Mouse (Mus musculus) thymus, postnatal 10 days (tissue): ENCODE measurements at regions not wholly inside any gene's neighbourhood (a gene's known extent, or its start where the extent isn't known, plus 50 kb on each side); places are given as distances from the start of the nearest gene placed in this dataset.

Source experiments
- DNase-seq, 2 experiments: peaks; one replicate each; pipeline ENCODE4 v3.0.0; 2021; ENCODE audit warnings: low spot score in 2 of 2

DNA sequence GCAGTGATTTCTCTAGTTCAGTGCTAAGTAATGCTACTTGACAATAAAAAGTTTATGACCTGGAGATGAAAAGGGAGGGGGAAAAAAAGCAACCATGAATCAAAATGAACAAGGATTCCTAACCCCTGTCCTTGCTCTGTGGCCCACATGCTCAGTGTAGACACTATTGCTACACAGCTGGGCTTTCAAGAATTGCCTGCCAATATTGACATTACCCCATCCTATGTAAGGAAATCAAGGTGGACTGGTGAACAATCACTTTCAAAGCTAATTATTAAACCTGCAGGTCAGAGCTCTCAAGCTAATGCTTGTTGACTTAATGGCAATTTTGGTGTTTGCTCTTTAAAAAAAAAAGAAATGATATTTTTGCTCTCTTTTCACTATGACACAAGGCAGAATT is 491.8 kb downstream of the Bcl11a start:
- DNase-seq, result no peak

DNA sequence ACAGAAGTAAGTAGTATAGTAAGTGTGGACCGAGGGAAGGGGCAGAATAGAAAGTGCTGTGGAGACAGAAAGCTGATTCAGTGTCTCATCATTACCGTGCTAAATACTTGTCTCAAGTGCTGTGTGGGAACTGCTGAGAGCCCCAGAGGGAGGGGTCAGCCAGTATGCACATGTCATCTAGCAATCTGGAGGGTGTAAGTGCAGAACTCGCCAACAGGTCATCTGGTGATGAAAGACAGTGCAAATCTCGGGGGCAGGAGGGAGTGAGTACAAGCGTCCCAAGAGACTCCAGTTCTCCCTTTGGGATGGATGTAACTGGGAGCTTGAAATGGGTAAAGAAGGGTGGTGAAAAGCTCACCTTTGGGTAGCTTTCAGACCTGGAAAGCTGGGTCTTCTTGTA is 535.7 kb downstream of the Bcl11a start:
- no peak for DNase-seq

DNA sequence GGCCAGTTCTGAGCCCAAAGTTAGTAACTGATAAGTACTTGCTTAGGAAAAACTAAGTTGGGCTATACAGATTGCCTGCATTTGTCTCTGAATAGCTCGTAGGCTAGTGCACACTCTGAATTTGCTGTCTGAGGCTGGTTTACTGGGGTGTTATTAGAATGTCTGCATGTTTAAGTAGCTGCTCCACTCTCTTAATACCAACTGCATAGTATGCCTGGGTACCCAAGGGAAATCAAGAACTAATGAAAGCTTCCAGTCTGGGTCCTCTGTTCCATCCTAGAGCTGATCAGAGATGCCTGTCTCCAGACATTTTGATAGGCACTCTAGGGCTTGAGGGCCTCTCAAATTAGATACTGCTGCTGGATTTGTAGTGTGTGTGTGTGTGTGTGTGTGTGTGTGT is 537.6 kb downstream of the Bcl11a start:
- DNase-seq, result no peak

DNA sequence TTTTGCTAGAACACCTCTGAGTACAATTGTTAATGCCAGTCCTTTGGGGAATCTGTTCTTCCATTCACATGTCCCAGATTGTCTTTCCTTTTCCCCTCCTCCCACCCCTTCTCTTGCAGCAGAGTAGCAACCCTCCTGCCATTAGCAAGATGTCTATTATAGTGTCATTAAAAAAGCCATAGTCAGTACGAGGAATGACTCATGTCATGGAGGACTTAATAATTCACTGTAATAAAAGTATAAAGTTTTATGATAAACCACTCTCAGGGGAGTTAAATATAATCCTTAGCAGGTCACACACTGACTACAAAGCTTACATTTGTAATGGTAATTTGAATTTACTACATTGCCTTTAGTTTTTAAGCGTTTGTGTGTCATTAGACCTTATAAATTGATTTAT is 540.7 kb downstream of the Bcl11a start:
- DNase-seq, result no peak

DNA sequence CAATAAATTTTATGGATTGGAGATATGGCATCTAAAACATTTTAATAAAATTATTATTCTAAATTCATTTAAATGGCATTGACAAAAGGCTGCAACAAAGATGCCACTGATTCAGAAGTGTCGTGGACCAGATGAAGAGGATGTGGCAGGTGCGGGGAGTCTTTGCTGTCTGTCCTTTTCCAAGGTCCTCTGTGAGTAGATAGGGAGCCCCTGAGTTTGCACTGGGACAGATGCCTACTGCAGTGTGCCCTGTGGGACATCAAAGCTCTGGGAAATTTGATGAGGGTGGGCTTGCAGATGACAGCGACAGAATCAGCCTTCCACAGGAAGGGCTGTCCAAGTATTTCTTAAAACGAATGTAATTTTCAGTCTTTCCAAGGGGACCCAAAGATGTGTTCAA is 541.2 kb downstream of the Bcl11a start:
- no peak for DNase-seq

DNA sequence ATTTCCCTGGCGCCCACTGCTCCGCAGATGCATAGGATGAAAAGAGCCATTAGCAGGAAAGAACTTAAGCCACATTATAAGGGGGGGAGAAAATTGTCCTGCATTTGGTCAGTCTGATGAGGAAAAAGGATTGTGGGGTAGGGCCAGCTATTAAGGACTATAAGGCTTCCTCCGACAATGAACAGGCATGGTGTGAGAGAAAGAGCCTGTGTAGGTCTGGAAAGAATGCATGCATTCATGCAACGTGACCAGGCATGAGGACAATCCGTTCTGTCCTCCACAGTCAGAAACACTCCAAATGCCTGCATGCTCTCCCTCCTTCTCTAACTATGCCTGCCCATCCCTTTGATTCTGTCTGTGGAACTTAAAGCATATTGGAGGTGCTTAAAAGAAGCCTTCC is 550.8 kb downstream of the Bcl11a start:
- DNase-seq, result no peak

DNA sequence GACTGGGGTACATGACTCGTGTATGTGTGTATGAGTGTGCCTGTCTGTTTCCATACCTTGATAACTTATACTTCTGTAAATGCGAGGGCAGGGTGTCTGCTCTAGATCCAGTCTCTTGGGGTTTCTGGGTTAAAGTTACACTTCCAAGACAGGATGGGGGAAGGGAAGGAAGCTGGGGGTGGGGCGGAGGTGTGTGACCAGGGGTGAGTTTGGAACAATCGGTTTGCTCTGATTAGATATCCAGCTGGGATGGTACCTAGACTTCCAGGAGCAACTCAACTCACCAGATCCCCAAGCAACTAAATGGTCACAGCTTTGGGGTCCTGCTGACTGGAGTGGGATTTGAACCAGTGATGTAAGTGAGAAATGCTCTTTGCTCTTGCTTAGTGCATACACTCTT is 551.6 kb downstream of the Bcl11a start:
- DNase-seq, result no peak

DNA sequence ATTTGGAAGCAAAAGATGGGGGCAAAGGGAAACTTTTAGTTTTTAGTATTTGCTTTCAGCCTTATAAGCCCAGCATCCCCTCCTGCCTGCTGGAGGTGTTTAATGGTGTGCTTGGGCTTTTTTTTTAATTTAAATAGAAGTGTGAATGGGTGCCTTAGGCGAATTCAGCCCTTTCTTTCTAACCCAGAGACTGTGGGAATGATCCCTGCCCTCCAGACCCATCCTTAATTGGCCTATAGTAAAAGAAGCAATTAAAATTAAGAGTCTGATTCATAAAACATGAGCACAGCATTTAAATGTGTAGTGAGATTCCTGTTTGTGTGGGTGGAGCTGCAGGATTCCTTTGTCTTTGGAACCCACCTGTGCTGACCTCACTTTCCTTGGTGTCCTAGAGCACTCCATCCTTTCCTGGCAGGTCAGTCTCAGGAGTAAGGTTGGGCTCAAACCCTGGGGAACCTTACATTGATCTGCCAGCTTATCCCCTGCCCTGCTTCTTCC is 552.6 kb downstream of the Bcl11a start:
- DNase-seq, result no peak

DNA sequence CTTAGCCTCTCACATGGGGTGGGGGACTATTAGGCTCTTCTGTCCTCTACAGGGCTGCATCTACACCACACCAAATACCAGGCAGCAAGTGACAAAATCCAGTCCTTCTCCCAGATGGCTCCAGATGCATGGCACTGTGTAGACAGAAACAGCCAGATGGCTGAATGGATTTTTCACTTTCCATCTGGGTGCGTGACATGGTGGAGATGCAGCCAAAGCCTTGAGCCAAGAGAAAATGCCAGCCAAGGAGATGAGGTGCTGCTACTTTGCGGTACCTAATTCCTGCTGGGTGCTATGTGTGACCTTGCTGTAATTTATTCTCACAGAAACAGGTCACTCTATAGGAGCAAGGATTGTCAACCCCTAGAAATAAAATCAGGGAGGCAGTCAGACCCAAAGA is 553.8 kb downstream of the Bcl11a start:
- DNase-seq, result no peak

DNA sequence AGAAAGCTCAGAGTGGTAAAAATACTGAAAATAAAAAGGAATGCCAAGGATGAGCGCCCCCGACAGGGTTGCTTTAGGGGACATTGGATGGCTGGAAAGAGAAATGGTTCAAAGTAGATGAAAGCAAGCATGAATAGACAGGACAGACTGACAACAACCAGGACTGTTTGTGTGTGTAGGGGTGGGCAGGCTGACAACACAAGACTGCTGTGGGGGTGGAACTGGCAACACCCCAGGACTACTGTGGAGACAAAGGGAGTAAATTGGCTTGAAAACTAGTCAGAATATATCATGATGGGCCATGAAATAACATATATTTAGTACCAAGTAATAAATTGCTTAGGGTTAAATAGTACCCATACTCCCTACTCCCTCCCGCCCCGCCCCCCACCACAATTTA is 558.9 kb downstream of the Bcl11a start:
- no peak for DNase-seq

DNA sequence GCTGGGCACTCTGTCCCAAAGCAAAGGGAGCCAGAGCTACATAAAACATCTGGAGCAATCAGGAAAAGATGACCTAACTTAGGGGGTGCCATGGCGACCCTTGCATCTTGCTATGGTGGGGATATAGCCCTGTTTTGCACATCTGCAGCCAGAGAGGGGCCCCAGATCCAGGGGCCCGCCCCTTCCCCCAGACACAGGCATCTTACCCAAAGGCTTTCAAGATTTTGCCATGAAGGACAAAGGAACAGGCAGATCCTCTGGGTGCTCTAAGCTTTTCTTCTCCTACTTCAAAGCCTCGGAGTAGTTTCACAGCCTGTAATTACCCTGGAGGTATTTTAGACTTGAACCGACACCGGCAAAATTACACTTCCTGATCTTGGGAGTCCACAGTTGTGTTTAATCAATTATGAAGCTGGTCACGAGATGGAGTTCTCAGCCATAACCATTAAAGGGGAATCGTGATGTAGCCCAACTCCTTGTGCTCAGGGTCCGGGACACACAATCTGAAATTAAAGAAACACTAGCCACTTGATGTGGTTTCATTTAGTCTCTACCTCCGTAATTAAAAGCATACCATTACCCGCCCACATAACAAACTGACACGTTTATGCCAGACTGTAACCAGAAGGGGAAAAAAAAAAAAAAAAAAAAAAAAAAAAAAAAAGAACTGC is 565.7 kb downstream of the Bcl11a start:
- no peak for DNase-seq

DNA sequence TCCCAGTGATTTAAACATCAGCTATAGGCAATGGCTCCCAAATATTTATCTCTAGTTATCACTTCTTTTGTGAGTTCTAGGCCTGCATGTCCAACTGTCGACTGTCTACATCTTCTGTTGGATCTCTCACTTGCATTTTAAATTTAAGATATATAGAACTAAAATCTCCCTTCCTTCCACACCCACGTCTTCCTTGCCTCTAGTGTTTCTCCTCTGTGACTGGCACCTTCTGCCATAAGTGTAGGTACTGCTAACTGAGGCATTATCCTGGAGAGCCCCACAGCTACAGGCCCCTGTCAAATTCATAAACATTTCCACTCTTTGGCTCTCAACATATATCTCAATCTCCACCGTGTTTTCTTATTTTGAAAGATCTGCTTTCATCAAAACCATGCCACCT is 575.0 kb downstream of the Bcl11a start:
- no peak for DNase-seq

DNA sequence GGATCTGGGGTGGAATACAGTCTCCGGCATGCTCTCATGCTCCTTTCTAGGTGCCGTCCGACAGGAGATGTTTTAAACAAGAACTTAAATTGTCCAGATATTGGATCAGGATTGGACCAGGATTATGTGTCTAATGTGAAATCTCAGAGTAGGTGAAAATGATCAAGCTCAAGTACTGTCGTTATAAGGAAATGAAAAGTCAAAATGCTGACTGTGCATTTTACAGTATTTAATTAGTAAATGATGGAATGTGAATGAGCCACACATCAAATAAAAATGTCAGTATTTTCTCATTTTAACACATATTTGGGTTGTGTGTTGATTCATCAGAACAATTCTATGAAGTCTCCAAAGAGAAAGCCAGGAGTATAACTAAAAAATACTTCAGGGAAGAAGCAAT is 586.2 kb downstream of the Bcl11a start:
- DNase-seq, result no peak

DNA sequence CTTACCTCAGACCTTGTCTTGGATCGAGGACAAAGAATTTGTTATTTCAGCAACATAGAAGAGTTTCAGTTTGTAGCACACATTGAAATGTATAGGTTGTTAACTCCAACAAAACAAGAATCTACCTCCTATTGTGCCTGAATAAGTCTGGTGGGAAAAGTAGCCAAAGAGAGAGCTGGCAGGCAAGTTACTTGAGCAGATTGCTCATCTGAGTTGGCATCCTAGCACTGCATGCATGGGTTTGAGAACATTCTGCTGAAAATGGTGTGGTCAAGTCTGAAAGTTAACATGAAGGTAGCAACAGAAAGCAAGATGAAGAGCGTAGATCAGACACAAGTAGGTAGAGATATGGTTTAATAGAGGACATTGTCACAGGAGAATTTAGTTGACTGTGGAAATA is 587.5 kb downstream of the Bcl11a start:
- no peak for DNase-seq

DNA sequence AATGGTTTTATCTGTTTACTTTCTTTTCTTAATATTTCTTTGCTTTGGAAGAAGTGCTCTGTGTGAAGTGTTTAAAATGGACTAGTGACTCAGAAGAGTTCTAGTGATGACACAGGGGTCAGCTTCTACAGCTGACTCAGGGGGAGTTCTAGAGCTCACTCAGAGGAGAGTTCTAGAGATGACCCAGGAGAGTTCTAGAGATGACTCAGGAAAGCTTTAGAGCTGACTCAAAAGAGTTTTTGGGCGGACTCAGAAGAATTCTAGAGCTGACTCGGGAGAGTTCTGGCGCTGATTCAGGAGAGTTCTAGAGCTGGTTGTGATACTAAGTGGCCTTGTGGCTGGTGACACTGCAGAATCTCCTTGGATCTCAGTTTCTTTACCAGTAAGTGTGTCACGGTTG is 593.8 kb downstream of the Bcl11a start:
- DNase-seq, result no peak

DNA sequence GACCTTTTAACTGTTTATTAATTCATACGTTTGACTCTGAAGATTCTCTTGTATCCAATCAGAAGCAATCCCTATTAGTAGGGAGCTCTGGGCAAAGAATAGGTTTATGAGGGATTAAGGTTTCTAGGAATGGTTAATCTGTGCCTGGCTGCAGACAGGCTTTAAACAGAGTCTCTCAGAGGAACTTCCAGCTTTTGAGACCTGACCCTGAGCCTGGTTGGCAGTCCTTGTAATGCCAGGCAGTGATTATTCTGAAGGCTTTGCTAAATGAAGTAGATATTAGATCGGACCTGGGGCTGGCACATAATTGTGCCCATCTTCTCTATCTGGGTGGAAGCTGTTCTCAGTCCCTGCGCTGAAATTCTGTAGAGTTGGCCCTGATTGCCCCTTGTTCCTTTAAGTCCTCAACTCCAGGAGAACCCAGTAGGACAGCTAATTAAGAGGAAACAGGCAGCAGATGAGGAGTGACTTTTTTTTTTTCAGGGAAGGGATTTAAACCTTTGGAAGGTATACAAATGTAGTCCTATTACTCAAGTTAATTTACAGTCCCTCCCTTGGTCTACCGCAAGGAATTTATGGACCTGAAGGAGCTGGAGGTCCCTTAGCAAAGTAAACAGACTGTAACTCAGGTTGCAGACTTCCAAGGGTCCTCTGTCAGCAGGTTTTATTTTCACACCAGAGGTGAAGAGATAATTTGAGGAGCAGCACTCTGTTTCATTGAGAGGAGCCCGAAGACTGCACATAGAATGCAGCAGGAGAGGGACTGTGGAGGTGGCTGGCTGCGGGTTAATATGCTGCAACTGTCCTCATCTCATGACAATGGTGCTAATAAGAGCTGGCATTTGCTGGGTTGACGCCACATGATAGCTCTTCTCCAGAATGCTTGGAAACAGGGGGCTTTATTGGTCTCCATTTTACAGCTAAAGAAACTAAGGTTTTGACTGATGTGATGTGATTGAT is 595.7 kb downstream of the Bcl11a start:
- DNase-seq, result no peak

DNA sequence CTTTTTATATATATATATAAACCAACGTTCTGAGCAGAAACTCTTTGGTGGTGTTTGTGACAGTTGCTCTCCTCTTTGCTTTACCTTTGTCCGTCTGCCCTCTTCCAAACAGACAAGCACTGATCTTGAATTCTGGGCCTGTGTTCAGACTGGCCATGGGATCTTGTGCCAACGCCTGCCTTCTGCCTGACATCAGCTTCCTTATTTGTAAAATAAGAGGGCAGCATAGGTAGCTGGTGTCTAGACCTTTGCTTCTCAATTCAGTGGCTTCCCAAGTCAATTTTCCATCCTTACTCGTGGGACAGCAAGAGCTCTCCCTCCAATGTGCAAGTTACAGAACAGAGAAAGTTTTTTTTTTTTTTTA is 596.3 kb downstream of the Bcl11a start:
- DNase-seq, result no peak

DNA sequence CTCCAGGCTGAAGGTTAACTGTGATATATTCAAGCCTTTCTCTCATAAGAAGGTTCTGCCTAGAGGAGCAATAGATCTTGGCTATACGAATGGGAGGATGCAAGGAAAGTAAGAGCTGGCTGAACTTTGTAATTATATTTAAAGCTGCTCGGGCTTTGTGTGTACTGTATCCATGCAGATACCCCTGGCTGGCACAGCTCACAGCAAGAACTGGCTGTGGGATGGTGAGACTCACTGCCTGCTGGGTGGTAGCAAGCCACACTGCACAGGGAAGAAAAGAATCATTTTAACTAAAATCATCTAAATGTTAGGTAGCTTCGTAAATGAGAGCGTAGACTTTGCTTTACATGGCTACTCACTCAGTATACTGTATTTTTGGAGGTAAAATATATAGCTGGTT is 599.2 kb downstream of the Bcl11a start:
- no peak for DNase-seq

DNA sequence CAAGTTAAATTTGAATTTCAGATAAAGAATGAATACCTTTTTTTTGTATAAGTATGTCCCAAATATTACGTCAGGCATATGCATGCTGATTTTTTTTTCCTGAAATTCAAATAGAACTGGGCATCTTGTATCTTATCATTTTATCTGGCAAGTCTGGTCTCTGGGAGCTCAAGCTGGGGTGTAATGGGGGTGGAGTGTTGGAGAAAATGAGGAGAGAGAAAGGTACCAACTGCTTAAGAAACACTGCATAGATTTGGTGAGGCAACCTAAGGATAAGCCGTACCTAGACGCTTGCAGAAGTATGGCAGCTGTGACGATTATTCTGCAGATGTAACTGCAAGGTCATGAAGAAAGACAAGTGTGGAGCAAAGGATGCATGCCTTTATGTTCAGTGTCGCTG is 601.7 kb downstream of the Bcl11a start:
- no peak for DNase-seq

DNA sequence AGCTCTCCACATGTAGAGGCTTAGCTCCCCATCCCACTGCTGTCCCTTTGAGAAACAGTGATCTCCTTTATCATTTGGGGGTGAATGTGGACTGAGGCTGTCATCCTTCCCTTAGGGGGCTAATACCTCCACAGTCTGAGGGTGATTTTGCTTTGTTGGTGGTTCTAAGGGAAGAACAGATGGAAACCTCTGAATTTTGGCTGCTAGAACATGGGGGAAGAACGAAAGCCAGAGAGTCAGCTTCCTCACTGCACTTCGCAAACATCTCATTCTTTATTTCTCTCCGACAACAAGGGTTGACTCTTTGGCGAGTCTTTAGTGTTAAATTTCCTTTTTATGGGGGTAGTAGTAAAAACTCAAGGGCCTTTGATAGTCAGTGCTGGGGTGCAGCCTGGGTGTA is 604.6 kb downstream of the Bcl11a start:
- DNase-seq, result no peak

DNA sequence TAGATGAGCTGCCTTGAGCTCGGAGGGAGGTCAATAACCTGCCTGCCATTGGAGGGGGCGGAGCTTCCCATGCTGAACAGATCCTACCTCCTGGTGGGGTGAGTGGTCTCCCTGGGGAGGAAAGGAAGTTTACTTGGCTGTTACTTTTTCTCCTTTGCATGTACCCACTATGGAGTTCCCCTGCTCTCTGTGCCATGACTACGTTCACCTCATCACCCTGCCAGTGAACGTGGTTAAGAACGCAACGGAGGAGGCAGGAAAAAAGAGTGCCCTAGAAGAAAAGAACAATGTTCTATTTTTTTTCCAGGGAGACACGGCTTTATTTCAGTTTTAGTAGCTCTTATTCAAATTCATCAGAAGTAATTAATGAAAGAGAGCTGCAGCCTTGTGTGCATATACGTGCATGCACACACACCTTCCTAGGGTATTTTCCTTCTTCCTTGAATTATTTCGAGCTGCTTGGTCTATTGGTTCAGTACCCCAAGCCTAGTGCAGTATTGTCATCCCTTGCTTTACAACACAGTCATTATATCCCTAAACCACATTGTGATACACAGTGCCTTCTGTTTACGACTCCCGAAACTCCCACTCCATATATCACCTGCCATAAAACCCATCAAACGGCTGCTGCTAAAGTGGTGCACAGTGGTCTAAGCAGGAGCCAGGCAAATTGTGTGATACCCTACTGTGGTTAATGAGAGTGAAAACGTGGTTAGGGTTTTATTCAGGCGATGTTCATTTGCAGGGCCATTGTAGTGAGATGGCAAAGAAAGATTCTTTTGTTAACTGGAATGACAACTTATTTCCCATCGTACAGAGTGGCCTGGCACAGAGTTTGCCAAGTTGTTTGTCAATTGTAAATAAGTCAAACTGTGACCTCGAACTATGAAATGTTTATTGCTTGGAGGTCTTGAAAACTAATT is 608.0 kb downstream of the Bcl11a start:
- no peak for DNase-seq

DNA sequence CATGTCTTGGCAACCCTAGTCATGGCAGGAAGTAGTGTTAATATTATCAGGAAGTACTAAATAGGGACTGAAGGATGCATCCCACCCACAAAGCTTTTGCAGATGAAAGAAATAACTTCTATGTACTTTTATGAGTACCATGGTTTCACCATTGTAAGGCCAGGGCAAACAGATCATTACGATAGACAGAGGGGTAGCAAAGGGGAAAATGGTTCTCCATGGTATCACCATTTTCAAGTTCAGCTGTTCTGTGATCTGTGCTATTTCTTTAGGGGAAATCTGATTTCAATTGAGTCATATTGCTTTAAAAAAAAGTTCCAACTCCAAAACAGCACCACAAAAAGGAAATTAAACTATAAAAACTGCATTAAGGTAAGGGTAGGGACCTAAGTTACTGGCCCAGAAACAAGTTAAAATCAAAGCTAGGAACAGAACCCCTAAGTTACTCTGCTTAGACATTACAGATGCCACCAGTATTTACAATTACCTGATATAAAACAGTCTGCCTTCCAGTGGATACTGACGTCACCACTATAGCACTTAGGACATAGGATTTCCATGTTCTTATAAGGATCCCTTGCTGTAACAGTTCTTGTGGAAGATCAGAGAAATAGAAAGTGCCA is 610.4 kb downstream of the Bcl11a start:
- no peak for DNase-seq
